Mouse (Mus musculus): ENCODE results near the gene Amigo2.
"Not testable (repeated sequence)": the region's sequence is repeated elsewhere in the genome, so short reads cannot be mapped to it uniquely, and the experiment has no call there.

Gene Amigo2

GRCm38 (mm10) chr15:97212501-97213477 is 34.3 kb downstream of the Amigo2 start:
- no peak for DNase-seq

GRCm38 (mm10) chr15:97209754-97210153 is 37.3 kb downstream of the Amigo2 start:
- not testable (repeated sequence) for DNase-seq

GRCm38 (mm10) chr15:97206506-97206905 is 40.6 kb downstream of the Amigo2 start:
- DNase-seq = no peak

- no peak for DNase-seq
Observed at GRCm38 (mm10) chr15:97205776-97206175, 41.3 kb downstream of the Amigo2 start.

GRCm38 (mm10) chr15:97204889-97205288 is 42.2 kb downstream of the Amigo2 start:
- no peak for DNase-seq

GRCm38 (mm10) chr15:97196644-97197043 is 50.4 kb downstream of the Amigo2 start:
- no peak for DNase-seq

GRCm38 (mm10) chr15:97195628-97196027 is 51.5 kb downstream of the Amigo2 start:
- DNase-seq = peak in 1 of 2 experiments; percentile 32
